ENCODE assay signal across 8 mouse cellular contexts in the genomic region with DNA sequence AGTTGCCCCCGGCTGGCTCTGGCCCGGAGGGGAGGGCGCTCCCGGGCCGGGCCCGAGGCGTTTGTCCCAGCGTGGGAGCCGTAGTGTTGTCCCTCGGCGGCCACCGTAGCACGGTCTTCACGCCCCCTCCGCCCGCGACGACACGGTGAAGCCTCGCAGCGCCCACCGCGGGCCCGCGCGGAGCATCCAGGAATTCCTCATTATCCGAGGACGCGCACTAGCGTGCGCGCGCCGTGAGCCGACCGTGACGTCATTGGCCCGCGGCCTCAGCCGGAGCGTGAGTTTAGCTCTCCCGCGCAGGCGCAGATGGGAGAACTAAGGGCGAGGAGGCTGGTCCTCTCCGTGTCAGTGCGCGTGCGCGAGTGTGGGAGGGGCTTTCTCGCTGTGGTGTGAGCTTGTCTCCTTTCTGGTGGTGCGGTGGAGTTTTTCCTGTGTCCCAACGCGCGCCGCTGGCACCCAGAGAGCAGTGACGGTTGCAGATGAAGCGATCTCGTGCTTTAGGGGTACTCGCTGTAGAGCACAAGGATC. TPM values are rescaled to one million over a fixed set of nuclear protein-coding genes. Genes with fewer than 3 reads are reported as not detected.
DNase-seq lines count a peak whose midpoint lies in the region; ATAC-seq and TF ChIP-seq lines count a peak whose summit lies in the region.

No protein-coding gene starts in this region.

- no peak for TF ChIP-seq CTCF in lung, adult 2 months (IDR thresholded peaks at IDR 0.05; ENCODE audit: insufficient read depth, low read length)

- H3K4me2 ChIP-seq in forebrain, embryonic 15.5 days (replicated peaks) = peak overlapping the region; percentile 96

- ATAC-seq in forebrain, embryonic 15.5 days (replicated peaks) = peak; percentile 91
- peak; percentile 74 for ATAC-seq in neutrophil, adult 5-6 weeks (ENCODE audit: extremely low read depth, insufficient number of reproducible peaks, low FRiP score, poor library complexity, severe bottlenecking)

- H3K4me3 ChIP-seq in ES-E14 (ENCODE audit: insufficient read depth in 1 of 2, low read depth in 1 of 2, low read length in 2 of 2, poor library complexity in 1 of 2, severe bottlenecking in 1 of 2) = peak overlapping the region; percentile 82 to 83
- peak overlapping the region; percentile 81 for H3K4me3 ChIP-seq in forebrain, embryonic 15.5 days
- peak overlapping the region; percentile 99 for H3K4me3 ChIP-seq in lung, adult 2 months (replicated peaks; ENCODE audit: extremely low read depth, low read depth, low read length)

- no peaks in the 10 kb centered on the region for H3K9me3 ChIP-seq in ES-E14 (ENCODE audit: control insufficient read depth, insufficient read depth, low read depth, low read length)
- H3K9me3 ChIP-seq in forebrain, embryonic 15.5 days = no peaks in the 10 kb centered on the region

- H3K4me1 ChIP-seq in ES-E14 (ENCODE audit: control insufficient read depth in 2 of 2, insufficient read depth in 2 of 2, low read length in 2 of 2, poor library complexity in 1 of 2) = peaks cover 0 to 15% of the 10 kb centered on the region in 2 experiments; a peak in 2 of 4 replicates
- peaks cover 19% of the 10 kb centered on the region for H3K4me1 ChIP-seq in forebrain, embryonic 15.5 days
- H3K4me1 ChIP-seq in lung, adult 2 months (ENCODE audit: control insufficient read depth, insufficient read depth, low read length) = peaks cover 5% of the 10 kb centered on the region

- H3K36me3 ChIP-seq in ES-E14 (ENCODE audit: control insufficient read depth, insufficient read depth, low read length, poor library complexity, severe bottlenecking) = no peaks in the 10 kb centered on the region; the same call in 1 of the 2 replicates
- H3K36me3 ChIP-seq in forebrain, embryonic 15.5 days = no peaks in the 10 kb centered on the region

- TF ChIP-seq POLR2A in lung, adult 2 months (IDR thresholded peaks at IDR 0.05; ENCODE audit: borderline replicate concordance, extremely low read depth, low read depth, low read length) = peak; percentile 72; the same call in 1 of the 2 replicates

- no peaks in the 10 kb centered on the region for H3K27me3 ChIP-seq in forebrain, embryonic 15.5 days

- in situ Hi-C loops in ES-E14 (cut with MboI; ENCODE audit: low sequenced_read_pairs in 2 of 2, unreplicated experiment in 2 of 2) = loop anchor here in 1 of 2 experiments (10.0 kb wide), 1 partner anchor 116 kb away; a partner anchor contains a TSS

- intact Hi-C loops in heart, postnatal 25 days (cut with DNase I) = loop anchor here (5.0 kb wide), 1 partner anchor 298 kb away; no protein-coding TSS in a partner anchor

- DNase-seq in ES-E14 (ENCODE audit: low read depth, low spot score) = peak; percentile 99
- DNase-seq in cerebellum, adult 11-12 months = peak; percentile 99
- peak; percentile 97 for DNase-seq in heart, postnatal 25 days (ENCODE audit: low spot score)
- peak; percentile 100 for DNase-seq in layer of hippocampus, adult 18-20 months (ENCODE audit: low spot score in 2 of 2)
- peak; percentile 98 for DNase-seq in lung, adult 2 months
- peak; percentile 99 for DNase-seq in thymus, adult 18-20 months

- H3K9ac ChIP-seq in ES-E14 (ENCODE audit: insufficient read depth, low read depth, low read length, poor library complexity, severe bottlenecking) = peak overlapping the region; percentile 93
- H3K9ac ChIP-seq in forebrain, embryonic 15.5 days (replicated peaks) = peak overlapping the region; percentile 85

- WGBS in forebrain, embryonic 15.5 days = under 1% methylated on average over 60 of the region's 60 CpGs
- WGBS in lung, adult 2 months = under 1% methylated on average over 58 of the region's 60 CpGs

- peak overlapping the region; percentile 80 for H3K27ac ChIP-seq in ES-E14 (ENCODE audit: insufficient read depth, low read depth, low read length, poor library complexity, severe bottlenecking)
- H3K27ac ChIP-seq in forebrain, embryonic 15.5 days (replicated peaks) = peak overlapping the region; percentile 95

TF ChIP-seq in ES-E14, 5 proteins besides CTCF, POLR2A, EP300 and RAD21:
- TF ChIP-seq HCFC1 (IDR thresholded peaks at IDR 0.05; ENCODE audit: borderline replicate concordance, insufficient read depth, low read length) (0 out of 2 replicates have a peak, but pooled peaks have one; percentile 40), CHD2 (IDR thresholded peaks at IDR 0.05; ENCODE audit: low read depth, low read length) (no peak)

RNA-seq across cellular contexts. Expression of a gene that starts 17.3 kb away (rescaled TPM):
- total RNA-seq in ES-E14 (2012; rRNA removed) = 4.8 and 6.0 TPM in 2 replicates
- 12.4 and 13.5 TPM in 2 replicates for polyA plus RNA-seq in forebrain, embryonic 15.5 days (2015; fragmentation: Nextera tagmentation; extraction: Ambion mirVana)
- total RNA-seq in heart, postnatal 25 days (2021) = 10 to 100 TPM; 25.5 to 28.9 TPM
- 10 to 100 TPM; 64.6 to 78.3 TPM for total RNA-seq in layer of hippocampus, adult 18-20 months (2021)
- 26.3 and 36.5 TPM in 2 replicates for polyA plus RNA-seq in lung, adult 2 months (2012; rRNA removed)
- 1.7 TPM in 2 replicates for total RNA-seq in neutrophil, adult 5-6 weeks (2017)

Comparison
In these comparisons a context has a peak if more than half of its experiments do, and no peak if none do; other contexts are left out.
1. Peak in every context shown above with its lines: DNase-seq, ATAC-seq, H3K4me3 ChIP-seq and H3K27ac ChIP-seq.